Mouse (Mus musculus) bone marrow macrophage, adult 2 months (primary cell): ENCODE measurements around the gene Tnfrsf25.
A peak's percentile ranks its signal among the peaks of the same experiment; 100 is the strongest.

Experiments
- CTCF ChIP-seq: IDR thresholded peaks from 2 replicates; pipeline ENCODE4 v1.5.1; 2012; ENCODE audit warnings: low read depth, mild to moderate bottlenecking, low read length, moderate library complexity
- POLR2A ChIP-seq: IDR thresholded peaks from 2 replicates; pipeline ENCODE4 v1.6.1; 2012; ENCODE audit warnings: mild to moderate bottlenecking, low read depth, low read length, borderline replicate concordance

GRCm38 (mm10) chr4:152136112-152136875 lies 20.6 kb downstream of the Tnfrsf25 start:
- peak; percentile 56; the same call in 1 of the 2 replicates for TF ChIP-seq CTCF
- no peak for TF ChIP-seq POLR2A
